Mouse (Mus musculus): ENCODE measurements around the gene Dhx30.

GRCm38 (mm10) chr9:110037895-110038294 lies 79.7 kb downstream of the Dhx30 start:
- TF ChIP-seq CTCF (IDR thresholded peaks at IDR 0.05; ENCODE audit: low read depth, low read length), result no peak
- no peak for TF ChIP-seq TAL1 (conservative IDR thresholded peaks at IDR 0.05; ENCODE audit: low read depth, low read length)
- TF ChIP-seq GATA1 (IDR thresholded peaks at IDR 0.05; ENCODE audit: borderline replicate concordance, low read length), result no peak
- TF ChIP-seq POLR2AphosphoS5 (IDR thresholded peaks at IDR 0.05; ENCODE audit: insufficient replicate concordance, low read depth, low read length), result no peak

Data from G1E (cell line).